Mouse (Mus musculus) neutrophil, adult 65 days (primary cell): ENCODE results near the gene Zfp369. TPM values are rescaled to one million over a fixed set of nuclear protein-coding genes. Genes with fewer than 3 reads are reported as not detected.

Experiments
- total RNA-seq: library from RNA; stranded (reverse); gene quantifications from 2 replicates; pipeline ENCODE4 v1.2.4, GENCODE M21; 2023

Zfp369 gene
- total RNA-seq = 9.7 and 13.3 TPM in 2 replicates

DNA sequence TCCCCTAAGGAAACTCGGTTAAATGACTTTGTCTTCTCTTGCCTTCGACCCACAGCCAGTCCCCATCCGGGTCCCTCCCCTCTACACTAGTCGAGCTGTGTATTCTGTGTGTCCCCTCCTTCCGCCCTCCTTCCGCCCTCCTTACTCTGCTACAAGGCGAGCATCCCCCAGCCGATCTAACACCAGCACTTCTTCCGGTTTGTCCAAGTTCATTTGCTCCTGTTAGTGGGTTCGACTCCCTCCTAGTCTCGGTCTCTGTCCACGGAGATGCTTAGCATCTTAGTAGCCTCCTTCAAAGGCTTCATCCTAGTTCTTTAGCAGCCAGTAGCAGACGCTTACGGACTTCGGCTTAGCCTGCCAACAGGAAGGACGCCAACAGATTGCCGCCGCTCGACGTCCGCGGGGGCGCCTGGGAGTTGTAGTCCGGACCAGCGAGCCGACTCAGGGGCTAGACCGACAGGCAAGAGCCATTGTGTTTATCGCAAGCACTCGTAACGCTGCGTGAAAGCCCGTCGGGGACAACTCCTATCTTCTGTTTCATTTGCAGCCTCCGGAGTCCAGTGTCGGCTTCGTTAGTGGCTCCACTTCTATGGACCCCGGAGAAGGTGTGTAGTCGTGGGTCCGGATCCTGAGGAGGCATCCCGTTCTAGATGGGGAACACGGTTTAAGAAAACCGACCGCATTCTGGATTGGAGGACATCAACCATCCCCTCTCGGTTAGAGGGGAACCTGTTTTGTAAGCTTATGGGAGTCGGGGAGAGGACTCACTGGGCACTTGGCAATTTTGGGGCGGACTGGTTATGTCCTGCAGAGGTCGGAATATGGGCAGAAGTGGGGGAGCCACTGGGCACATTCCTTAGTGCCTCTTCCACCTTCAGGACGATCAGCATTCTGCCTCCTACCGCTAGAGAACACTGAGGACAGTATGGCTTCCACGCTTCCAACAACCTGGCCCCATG lies at the start of gene Zfp369:
Zfp369 (plus strand) TSS at position 432 of the 959 bp plus-strand sequence.

DNA sequence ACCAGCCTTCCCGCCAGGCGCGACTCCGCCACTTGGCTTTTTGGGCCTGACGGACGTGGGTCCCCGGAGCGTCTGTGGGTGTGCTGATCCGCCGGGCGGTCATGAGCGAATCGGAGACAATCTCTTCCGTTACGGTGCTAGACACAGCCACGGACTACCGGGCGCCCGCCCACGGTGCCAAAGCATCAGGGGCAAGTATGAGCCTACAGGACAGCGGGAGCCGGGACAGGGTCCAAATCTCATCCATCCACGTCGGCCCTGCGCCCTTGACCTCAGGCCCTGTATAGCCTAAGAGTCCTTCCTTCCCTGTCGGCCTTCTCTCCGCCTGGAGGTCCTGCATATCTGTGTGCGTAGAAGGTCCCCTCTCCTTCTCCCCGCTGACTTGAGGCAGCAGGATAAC lies 19.4 kb upstream of the Zfp369 start, which contains the start of gene Gm10775:
Gm10775 (plus strand) TSS at position 301 of the 400 bp plus-strand sequence.

Other genes with a start within 250 kb of the Zfp369 start
- gene Spata31d1c, start 245.8 kb upstream of the Zfp369 start, total RNA-seq = not detected in 2 replicates
- gene Prss47, start 226.1 kb upstream of the Zfp369 start, total RNA-seq = 0.43 and 0.69 TPM in 2 replicates
- gene Mfsd14b, start 165.8 kb upstream of the Zfp369 start, total RNA-seq = 221 and 226 TPM in 2 replicates
- not detected in 2 replicates for gene Olfr465-ps1, start 140.7 kb upstream of the Zfp369 start, total RNA-seq
- not detected in 2 replicates for gene Olfr466, start 128.6 kb upstream of the Zfp369 start, total RNA-seq
- not detected in 2 replicates for gene Nlrp4f, start 72.8 kb upstream of the Zfp369 start, total RNA-seq
- not detected in 2 replicates for gene Gm10775, start 19.3 kb upstream of the Zfp369 start, total RNA-seq
- gene Gm10139, start 233.9 kb downstream of the Zfp369 start, total RNA-seq = not detected in 2 replicates